Mouse (Mus musculus) embryonic facial prominence, embryonic 14.5 days (tissue): ENCODE data around the gene Jarid2. TPM values are rescaled to one million over a fixed set of nuclear protein-coding genes. Genes with fewer than 3 reads are reported as not detected.
"Not testable (repeated sequence)": the region's sequence is repeated elsewhere in the genome, so short reads cannot be mapped to it uniquely, and the experiment has no call there.

ENCODE experiments used
- ATAC-seq: fragments of 200-750 bp; cut with Nextera tagmentation; 2 replicates; pipeline ENCODE4 v1.8.0; 2017; ENCODE audit warnings: low read depth, moderate number of reproducible peaks, moderate TSS enrichment
- DNase-seq: peaks from one replicate; pipeline ENCODE4 v3.0.0-alpha.2; 2015; ENCODE audit warnings: low spot score
- H3K27ac ChIP-seq: fragments of 300-500 bp; sonication (generic); replicated peaks from 2 replicates; pipeline ENCODE4 v1.5.1; 2014; ENCODE audit warnings: low read depth, mild to moderate bottlenecking, low read length, moderate library complexity
- H3K27me3 ChIP-seq: fragments of 300-500 bp; sonication (generic); replicated peaks from 2 replicates; pipeline ENCODE4 v1.6.1; 2014; ENCODE audit warnings: low read length; ENCODE audit not compliant: control insufficient read depth, insufficient read depth
- H3K36me3 ChIP-seq: fragments of 300-500 bp; sonication (generic); 2 replicates; pipeline ENCODE4 v1.6.1; 2014; ENCODE audit warnings: low read length, mixed read lengths; ENCODE audit not compliant: control insufficient read depth, insufficient read depth
- H3K4me1 ChIP-seq: fragments of 300-500 bp; sonication (generic); 2 replicates; pipeline ENCODE4 v1.6.1; 2014; ENCODE audit warnings: antibody characterized with exemption, low read length; ENCODE audit not compliant: control insufficient read depth, insufficient read depth
- H3K4me2 ChIP-seq: fragments of 300-500 bp; sonication (generic); 2 replicates; pipeline ENCODE4 v1.6.1; 2014; ENCODE audit warnings: low read depth, mild to moderate bottlenecking, low read length, moderate library complexity, mixed read lengths
- H3K4me3 ChIP-seq: fragments of 300-500 bp; sonication (generic); 2 replicates; pipeline ENCODE4 v1.5.1; 2014; ENCODE audit warnings: low read depth, mild to moderate bottlenecking, low read length
- H3K9ac ChIP-seq: fragments of 300-500 bp; sonication (generic); 2 replicates; pipeline ENCODE4 v1.6.1; 2014; ENCODE audit warnings: low read depth, mild to moderate bottlenecking, low read length, moderate library complexity, mixed read lengths
- H3K9me3 ChIP-seq: fragments of 300-500 bp; sonication (generic); 2 replicates; pipeline ENCODE4 v1.6.1; 2016; ENCODE audit warnings: low read length; ENCODE audit not compliant: control insufficient read depth
- WGBS: fragments of 180-500 bp; shearing (Covaris S2); extraction: QIAGEN DNeasy Blood & Tissue Kit; methylation state at CpG from one replicate; pipeline ENCODE4 v1.1.7; 2014; 5-methylcytosine and 5-hydroxymethylcytosine counted together
- polyA plus RNA-seq: library from polyadenylated mRNA; unstranded; fragments of >200 nt; fragmentation: Nextera tagmentation; extraction: Ambion mirVana; gene quantifications from 2 replicates; pipeline ENCODE4 v1.2.1, GENCODE M21; 2014

Gene Jarid2
- polyA plus RNA-seq, 1 experiment from 2014 or later: 16.1 TPM

DNA sequence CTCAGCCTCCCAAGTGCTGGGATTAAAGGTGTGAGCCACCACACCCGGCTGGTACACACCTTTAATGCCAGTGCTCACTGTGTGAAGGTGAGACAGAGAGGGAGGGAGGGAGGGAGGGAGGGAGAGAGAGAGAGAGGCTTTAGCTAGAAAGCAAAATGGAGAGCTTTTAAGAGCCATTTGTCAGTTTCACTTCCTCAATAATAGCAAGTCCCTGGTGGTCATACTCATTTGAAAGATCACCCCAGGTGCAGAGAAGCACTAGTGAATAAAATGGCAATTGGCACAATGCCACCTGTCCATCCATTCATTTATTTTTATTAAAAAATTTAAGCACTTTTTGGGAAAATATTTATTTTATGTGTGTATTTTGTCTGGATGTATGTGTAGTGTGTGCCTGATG is 9.2 kb upstream of the Jarid2 start:
- Histone ChIP-seq H3K4me1 (no peaks in the 10 kb centered on the region), H3K27me3 (no peaks in the 10 kb centered on the region), H3K27ac (no peak overlapping the region), H3K9me3 (no peaks in the 10 kb centered on the region), H3K9ac (no peak overlapping the region), H3K36me3 (no peaks in the 10 kb centered on the region), H3K4me2 (no peak overlapping the region), H3K4me3 (no peak overlapping the region)
- DNase-seq (no peak), ATAC-seq (no peak)
- 67% methylated on average over 1 of the region's 1 CpGs for WGBS

DNA sequence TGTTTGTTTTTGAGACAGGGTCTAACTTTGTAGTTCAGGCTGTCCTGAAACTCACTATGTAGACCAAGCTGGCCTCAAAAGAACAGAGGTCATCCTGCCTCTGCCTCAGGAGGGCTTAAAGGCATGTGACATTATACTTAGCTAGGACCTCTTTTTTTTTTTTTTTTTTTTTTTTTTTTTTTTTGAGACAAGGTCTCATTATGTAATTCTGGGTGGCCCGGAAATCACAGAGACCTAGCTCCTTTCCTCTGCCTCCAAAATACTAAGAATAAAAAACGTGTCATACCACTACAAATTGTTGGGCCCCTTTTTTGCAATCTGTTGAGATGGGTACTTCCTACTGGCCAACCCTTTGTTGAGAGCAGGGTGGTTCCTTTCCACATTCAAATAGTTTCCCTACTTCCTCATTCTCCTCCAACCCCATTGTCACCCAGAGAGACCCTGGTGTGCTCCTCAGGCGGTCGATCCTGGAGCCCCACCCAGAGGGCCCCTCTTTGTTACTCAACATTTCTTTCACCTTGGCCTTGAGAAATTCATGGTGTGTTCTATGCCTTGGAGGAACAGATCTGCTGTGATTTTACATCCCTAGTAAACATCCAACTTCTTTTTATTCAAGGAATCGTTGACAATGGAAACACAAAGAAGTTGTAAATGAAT is 7.3 kb upstream of the Jarid2 start:
- Histone ChIP-seq H3K4me1 (no peaks in the 10 kb centered on the region), H3K9me3 (no peaks in the 10 kb centered on the region), H3K4me2 (no peak overlapping the region), H3K9ac (no peak overlapping the region), H3K27ac (no peak overlapping the region), H3K36me3 (no peaks in the 10 kb centered on the region), H3K4me3 (no peak overlapping the region), H3K27me3 (no peaks in the 10 kb centered on the region)
- DNase-seq: no peak
- no peak for ATAC-seq
- WGBS: 72% methylated on average over 5 of the region's 5 CpGs

DNA sequence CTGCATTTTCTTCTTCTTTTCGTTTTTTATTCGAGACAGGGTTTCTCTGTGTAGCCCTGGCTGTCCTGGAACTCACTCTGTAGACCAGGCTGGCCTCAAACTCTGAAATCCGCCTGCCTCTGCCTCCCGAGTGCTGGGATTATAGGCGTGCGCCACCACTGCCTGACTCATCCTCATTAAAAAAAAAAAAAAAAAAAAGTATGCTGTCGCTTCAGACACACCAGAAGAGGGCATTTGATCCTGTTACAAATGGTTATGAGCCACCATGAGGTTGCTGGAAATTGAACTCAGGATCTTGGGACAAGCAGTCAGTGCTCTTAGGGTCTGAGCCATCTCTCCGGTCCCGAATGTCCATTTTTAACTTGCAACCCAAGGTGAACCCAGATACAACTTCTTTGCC is 5.8 kb upstream of the Jarid2 start:
- DNase-seq: not testable (repeated sequence)
- 91% methylated on average over 9 of the region's 9 CpGs for WGBS

DNA sequence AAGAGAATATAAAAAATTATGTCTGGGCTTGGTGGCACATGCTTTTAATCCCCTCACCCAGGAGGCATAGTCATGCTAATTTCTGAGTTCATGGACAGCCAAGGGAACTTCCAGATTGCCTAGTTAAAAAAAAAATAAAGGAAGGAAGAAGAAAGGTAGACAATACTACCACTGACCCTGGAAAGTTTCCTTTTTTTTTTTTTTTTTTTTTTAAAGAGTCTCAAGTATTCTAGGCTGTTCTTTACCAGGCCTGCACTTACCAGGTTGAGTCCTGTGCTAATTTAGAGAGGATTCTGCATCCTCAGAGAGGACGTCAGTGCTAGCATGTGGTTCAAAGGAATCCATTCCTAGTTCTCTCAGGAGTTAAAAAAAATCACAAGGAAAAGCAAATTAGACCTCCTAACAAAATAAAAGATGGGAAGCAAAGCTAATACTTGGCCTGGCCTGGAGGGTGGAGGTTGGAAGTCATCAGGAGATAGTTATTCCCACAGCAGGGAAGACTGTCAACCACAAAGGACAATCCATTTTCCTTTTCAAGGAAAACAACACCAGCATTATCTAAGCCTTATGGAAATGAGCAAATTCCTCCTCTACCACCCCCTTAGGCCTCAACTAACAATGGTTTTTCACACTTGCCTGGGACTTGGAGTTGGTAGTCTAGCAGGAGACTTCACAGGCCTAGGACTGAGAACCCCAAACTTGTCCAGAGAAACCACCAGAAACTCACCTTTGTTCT is 961 bp upstream of the Jarid2 start:
- Histone ChIP-seq H3K9ac (no peak overlapping the region), H3K27me3 (no peaks in the 10 kb centered on the region), H3K27ac (no peak overlapping the region), H3K36me3 (no peaks in the 10 kb centered on the region), H3K4me3 (no peak overlapping the region), H3K9me3 (no peaks in the 10 kb centered on the region), H3K4me2 (no peak overlapping the region), H3K4me1 (0 out of 2 replicates have a peak, but pooled peaks cover 5% of the 10 kb centered on the region)
- WGBS: 53% methylated on average over 1 of the region's 1 CpGs
- DNase-seq (no peak), ATAC-seq (no peak)

More for the DNA sequence above, 5.8 kb upstream of the Jarid2 start:
- not testable (repeated sequence) for H3K27ac ChIP-seq, H3K9me3 ChIP-seq, H3K36me3 ChIP-seq, H3K9ac ChIP-seq, ATAC-seq, H3K4me1 ChIP-seq, H3K27me3 ChIP-seq, H3K4me3 ChIP-seq, H3K4me2 ChIP-seq

DNA sequence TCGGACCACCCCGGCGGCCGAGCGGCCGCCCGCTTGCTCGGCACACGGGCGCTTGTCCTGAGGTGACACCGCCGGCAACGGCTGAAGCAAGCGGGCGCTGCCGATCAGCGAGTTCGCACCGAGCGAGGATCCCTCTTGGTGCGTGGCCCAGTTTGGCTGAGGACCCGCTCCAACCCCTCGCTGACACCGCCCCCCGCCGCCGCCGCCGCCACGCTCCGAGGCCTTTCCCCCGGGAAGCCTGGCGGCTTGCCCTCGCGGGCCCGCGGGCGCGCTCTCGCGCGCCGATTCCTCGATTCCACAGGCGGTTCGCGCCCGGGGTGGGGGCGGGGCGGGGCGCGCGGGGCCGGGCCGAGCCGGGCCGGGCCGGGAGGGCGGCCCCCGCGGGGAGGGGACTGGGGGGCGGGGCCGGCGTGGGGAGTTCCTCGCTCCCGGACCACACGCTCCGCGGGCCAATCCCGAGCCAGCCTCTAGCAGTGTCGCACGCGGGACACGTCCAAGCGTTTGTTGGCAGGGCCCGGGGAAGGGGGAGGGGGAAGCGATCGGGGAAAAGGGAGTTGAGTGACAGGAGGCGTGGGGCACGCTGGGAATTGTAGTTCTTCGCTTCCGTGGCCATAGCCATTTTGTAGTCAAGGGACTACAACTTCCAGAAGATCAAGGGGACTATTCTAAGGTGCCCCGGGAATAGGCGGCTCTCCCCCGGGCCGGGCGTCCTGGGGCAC is 1.0 kb downstream of the Jarid2 start:
- H3K4me1 ChIP-seq: peaks cover 18% of the 10 kb centered on the region
- H3K9ac ChIP-seq: peak overlapping the region; percentile 94
- peak overlapping the region; percentile 85 for H3K4me3 ChIP-seq
- no peaks in the 10 kb centered on the region for H3K27me3 ChIP-seq
- WGBS: 2% methylated on average over 22 of the region's 87 CpGs
- H3K9me3 ChIP-seq: no peaks in the 10 kb centered on the region
- H3K27ac ChIP-seq: peak overlapping the region; percentile 91
- no peaks in the 10 kb centered on the region for H3K36me3 ChIP-seq
- ATAC-seq (peak; percentile 95), DNase-seq (peak; percentile 100)
- H3K4me2 ChIP-seq: peak overlapping the region; percentile 97

DNA sequence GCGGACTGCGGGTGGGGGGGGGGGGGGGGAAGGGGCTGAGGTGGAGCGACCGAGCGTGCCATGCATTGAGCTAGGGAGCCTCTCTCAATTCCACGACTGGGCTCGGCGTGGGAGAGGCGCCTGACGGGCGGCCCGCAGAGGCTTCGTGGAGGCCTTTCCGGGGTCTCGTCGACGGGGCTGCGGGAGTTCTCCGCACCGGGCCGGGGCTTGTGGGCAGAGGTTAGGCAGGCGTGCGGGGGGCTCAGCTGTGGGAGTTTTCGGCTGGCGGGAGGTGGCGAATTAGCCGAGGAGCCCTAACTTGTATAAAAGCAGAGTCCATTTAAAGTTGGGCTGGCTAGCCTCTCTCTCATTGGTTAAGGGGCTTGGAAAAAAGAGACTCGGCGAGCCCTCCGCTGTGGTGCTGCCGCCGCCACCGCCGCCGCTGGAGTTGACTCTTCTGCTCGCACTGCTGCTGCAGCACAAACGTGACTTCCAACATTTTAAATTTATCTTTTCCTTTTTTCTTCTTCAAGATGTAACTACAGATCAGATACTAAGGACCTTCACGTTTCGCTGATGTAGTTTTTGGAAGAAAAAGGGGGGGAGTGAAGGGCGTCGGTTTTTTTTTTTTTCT is 1.8 kb downstream of the Jarid2 start:
- Histone ChIP-seq H3K27ac (peak overlapping the region; percentile 91), H3K27me3 (no peaks in the 10 kb centered on the region), H3K4me1 (peaks cover 18% of the 10 kb centered on the region), H3K4me3 (peak overlapping the region; percentile 85), H3K4me2 (peak overlapping the region; percentile 97), H3K36me3 (no peaks in the 10 kb centered on the region), H3K9me3 (no peaks in the 10 kb centered on the region), H3K9ac (peak overlapping the region; percentile 88)
- ATAC-seq (peak; percentile 76), DNase-seq (peak; percentile 97)
- WGBS: 0% methylated on average over 24 of the region's 41 CpGs

DNA sequence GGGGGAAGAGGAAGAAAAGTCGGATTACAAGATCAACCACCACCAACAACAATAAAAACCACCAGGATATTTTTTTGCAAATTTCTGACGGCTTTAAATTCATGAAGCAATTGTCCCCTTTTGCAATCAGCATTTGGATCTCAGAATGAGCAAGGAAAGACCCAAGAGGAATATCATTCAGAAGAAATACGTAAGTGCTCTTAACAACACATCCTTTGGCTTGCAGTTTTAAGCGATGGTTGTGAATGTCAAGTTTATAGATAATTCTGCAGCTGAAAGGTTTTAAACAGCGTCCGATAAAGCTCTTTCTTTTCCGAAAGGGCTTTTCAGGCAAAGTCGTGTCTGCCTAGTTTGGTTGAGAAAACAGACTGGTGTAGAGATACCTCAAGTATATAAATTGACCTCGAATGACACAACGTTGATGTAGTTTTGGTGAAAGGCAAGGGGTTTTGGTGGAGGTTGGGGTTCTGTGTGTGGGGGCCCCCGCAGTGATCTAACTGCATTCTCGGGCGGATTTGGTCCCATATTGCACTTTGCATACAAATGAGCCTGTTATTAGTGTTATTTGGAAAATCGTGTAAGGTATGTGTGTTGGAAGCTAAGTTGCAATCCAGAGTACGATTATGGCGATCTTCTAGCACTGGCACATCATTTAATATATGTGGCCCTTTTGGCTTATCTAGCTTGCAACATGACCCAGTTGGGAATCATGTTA is 2.6 kb downstream of the Jarid2 start:
- no peaks in the 10 kb centered on the region for H3K27me3 ChIP-seq
- peak overlapping the region; percentile 85 for H3K4me3 ChIP-seq
- H3K9me3 ChIP-seq: no peaks in the 10 kb centered on the region
- peak overlapping the region; percentile 97 for H3K4me2 ChIP-seq
- H3K4me1 ChIP-seq: peaks cover 18% of the 10 kb centered on the region
- peak overlapping the region; percentile 91; the same call in 1 of the 2 replicates for H3K27ac ChIP-seq
- no peaks in the 10 kb centered on the region for H3K36me3 ChIP-seq
- ATAC-seq (no peak), DNase-seq (no peak)
- WGBS: under 1% methylated on average over 16 of the region's 16 CpGs
- peak overlapping the region; percentile 88 for H3K9ac ChIP-seq

DNA sequence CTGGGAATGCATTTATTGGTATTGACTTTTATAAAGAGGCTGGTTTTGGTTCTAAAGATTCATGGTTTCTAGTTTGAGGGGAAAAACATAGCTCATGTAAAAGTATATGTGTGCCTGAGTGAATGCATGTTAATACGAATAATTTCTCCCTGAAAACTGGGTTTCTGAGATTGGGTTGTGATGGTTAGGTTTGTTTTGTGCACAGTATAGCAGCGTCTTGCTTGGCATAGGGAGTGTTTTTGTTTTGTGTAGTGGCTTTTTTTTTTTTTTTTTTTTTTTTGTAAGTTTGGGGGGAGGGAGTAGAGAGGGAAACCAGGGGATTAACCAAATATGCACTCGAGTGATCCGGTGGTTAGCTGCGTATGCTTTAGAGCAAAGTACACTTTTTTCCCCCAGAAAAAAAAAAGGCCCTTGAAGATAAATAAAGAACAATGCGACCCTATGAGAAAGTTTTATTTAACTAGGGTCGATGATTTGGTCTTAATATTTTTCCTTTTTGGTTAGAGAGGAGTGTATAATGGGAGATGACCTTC is 3.2 kb downstream of the Jarid2 start:
- no peaks in the 10 kb centered on the region for H3K27me3 ChIP-seq
- H3K27ac ChIP-seq: peak overlapping the region; percentile 91
- peak overlapping the region; percentile 88 for H3K9ac ChIP-seq
- ATAC-seq (no peak), DNase-seq (no peak)
- WGBS: 0% methylated on average over 7 of the region's 7 CpGs
- H3K36me3 ChIP-seq: no peaks in the 10 kb centered on the region
- H3K4me3 ChIP-seq: peak overlapping the region; percentile 85
- peaks cover 18% of the 10 kb centered on the region for H3K4me1 ChIP-seq
- peak overlapping the region; percentile 97 for H3K4me2 ChIP-seq
- H3K9me3 ChIP-seq: no peaks in the 10 kb centered on the region
